Mouse (Mus musculus) myocyte (in vitro differentiated cells): ENCODE measurements at regions not wholly inside any gene's neighbourhood (a gene's known extent, or its start where the extent isn't known, plus 50 kb on each side); places are given as distances from the start of the nearest gene placed in this dataset.

Experiments used
- H3K27me3 ChIP-seq: one replicate; pipeline ENCODE4 v1.6.1; 2011; ENCODE audit not compliant: control insufficient read depth, insufficient read depth, insufficient read length
- H3K36me3 ChIP-seq: one replicate; pipeline ENCODE4 v1.6.1; 2011; ENCODE audit not compliant: control insufficient read depth, insufficient read depth
- H3K4me2 ChIP-seq: one replicate; pipeline ENCODE4 v1.6.1; 2011; ENCODE audit warnings: low read depth, control low read depth
- H3K4me3 ChIP-seq: one replicate; pipeline ENCODE4 v1.5.1; 2011; ENCODE audit warnings: mild to moderate bottlenecking, control low read depth, moderate library complexity
- H3K79me2 ChIP-seq: one replicate; pipeline ENCODE4 v1.6.1; 2011; ENCODE audit not compliant: control insufficient read depth, insufficient read depth
- H3ac ChIP-seq: one replicate; pipeline ENCODE4 v1.6.1; 2011; ENCODE audit not compliant: control insufficient read depth, insufficient read length
- CEBPB ChIP-seq: IDR thresholded peaks from 2 replicates; pipeline ENCODE4 v1.6.1; 2011; ENCODE audit warnings: mild to moderate bottlenecking, moderate library complexity; ENCODE audit not compliant: poor library complexity, insufficient read depth, severe bottlenecking
- E2F4 ChIP-seq: IDR thresholded peaks from one replicate; pipeline ENCODE4 v1.6.1; 2011; ENCODE audit warnings: mild to moderate bottlenecking, control low read depth, moderate library complexity; ENCODE audit not compliant: insufficient read depth
- MAX ChIP-seq: IDR thresholded peaks from one replicate; pipeline ENCODE4 v1.6.1; 2011; ENCODE audit warnings: low read depth, mild to moderate bottlenecking, control low read depth
- MYOD1 ChIP-seq, 3 experiments: IDR thresholded peaks; one replicate each; pipeline ENCODE4 v1.6.1; 2011; ENCODE audit warnings: control low read depth in 2 of 3, low read depth in 2 of 3, mild to moderate bottlenecking in 2 of 3, moderate library complexity in 1 of 3; ENCODE audit not compliant: insufficient read length in 2 of 3, control insufficient read depth in 1 of 3
- MYOG ChIP-seq, 3 experiments: IDR thresholded peaks; one replicate each; pipeline ENCODE4 v1.6.1; 2011; ENCODE audit warnings: control low read depth in 2 of 3, low read depth in 2 of 3, mild to moderate bottlenecking in 2 of 3; ENCODE audit not compliant: insufficient read length in 2 of 3, control insufficient read depth in 1 of 3, insufficient read depth in 1 of 3
- POLR2A ChIP-seq: IDR thresholded peaks from one replicate; pipeline ENCODE4 v1.6.1; 2011; ENCODE audit warnings: low read depth, mild to moderate bottlenecking, control low read depth, moderate library complexity; ENCODE audit not compliant: insufficient read length
- POLR2AphosphoS2 ChIP-seq: IDR thresholded peaks from one replicate; pipeline ENCODE4 v1.6.1; 2011; ENCODE audit warnings: low read depth, control low read depth; ENCODE audit not compliant: insufficient read length
- REST ChIP-seq: IDR thresholded peaks from one replicate; pipeline ENCODE4 v1.6.1; 2011; ENCODE audit warnings: mild to moderate bottlenecking, control low read depth, moderate library complexity; ENCODE audit not compliant: insufficient read depth, insufficient read length
- SRF ChIP-seq: IDR thresholded peaks from one replicate; pipeline ENCODE4 v1.6.1; 2011; ENCODE audit warnings: low read depth; ENCODE audit not compliant: control insufficient read depth, insufficient read length
- TCF12 ChIP-seq: IDR thresholded peaks from one replicate; pipeline ENCODE4 v1.6.1; 2011; ENCODE audit warnings: mild to moderate bottlenecking, control low read depth; ENCODE audit not compliant: poor library complexity, insufficient read depth, severe bottlenecking
- TCF3 ChIP-seq: IDR thresholded peaks from one replicate; pipeline ENCODE4 v1.6.1; 2011; ENCODE audit warnings: low read depth, control low read depth; ENCODE audit not compliant: insufficient read length
- USF1 ChIP-seq: IDR thresholded peaks from one replicate; pipeline ENCODE4 v1.6.1; 2011; ENCODE audit warnings: low read depth, mild to moderate bottlenecking, control low read depth, moderate library complexity

DNA sequence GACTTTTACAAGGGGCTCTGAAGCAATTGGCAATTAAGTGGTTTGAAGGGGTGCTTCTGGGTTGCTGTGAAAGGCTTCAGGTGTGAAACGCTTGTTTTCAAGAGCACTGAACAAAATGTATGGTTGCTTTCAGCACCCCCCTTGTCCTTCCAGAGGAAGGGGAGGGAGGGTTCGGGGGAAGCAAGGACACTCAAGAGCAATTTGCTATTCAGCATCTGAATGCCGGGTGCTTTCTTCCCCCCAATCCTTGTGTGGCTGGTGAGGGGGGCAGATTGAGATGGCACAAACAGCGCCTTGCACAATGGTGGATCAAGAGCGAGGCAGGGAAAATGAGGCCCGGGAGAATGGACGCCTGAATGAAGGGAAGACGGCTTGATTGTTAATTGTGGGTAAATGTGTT is 539.3 kb downstream of the Nr2f2 start:
- no peak for TF ChIP-seq REST
- TF ChIP-seq MAX: no peak
- TF ChIP-seq POLR2A: no peak
- TF ChIP-seq MYOD1 (IDR thresholded peaks at IDR 0.05; ENCODE audit: control insufficient read depth in 1 of 3, insufficient read length in 2 of 3, low read depth in 2 of 3): no peak
- TF ChIP-seq CEBPB: no peak
- no peak for TF ChIP-seq POLR2AphosphoS2
- no peak for TF ChIP-seq TCF3
- no peak for TF ChIP-seq E2F4
- no peak for TF ChIP-seq MYOG (IDR thresholded peaks at IDR 0.05; ENCODE audit: control insufficient read depth in 1 of 3, insufficient read depth in 1 of 3, insufficient read length in 2 of 3, low read depth in 2 of 3)
- no peak overlapping the region for H3K4me2 ChIP-seq
- H3K27me3 ChIP-seq: no peaks in the 10 kb centered on the region
- H3K4me3 ChIP-seq: no peak overlapping the region
- H3K79me2 ChIP-seq: no peaks in the 10 kb centered on the region
- no peak overlapping the region for H3ac ChIP-seq
- no peaks in the 10 kb centered on the region for H3K36me3 ChIP-seq

DNA sequence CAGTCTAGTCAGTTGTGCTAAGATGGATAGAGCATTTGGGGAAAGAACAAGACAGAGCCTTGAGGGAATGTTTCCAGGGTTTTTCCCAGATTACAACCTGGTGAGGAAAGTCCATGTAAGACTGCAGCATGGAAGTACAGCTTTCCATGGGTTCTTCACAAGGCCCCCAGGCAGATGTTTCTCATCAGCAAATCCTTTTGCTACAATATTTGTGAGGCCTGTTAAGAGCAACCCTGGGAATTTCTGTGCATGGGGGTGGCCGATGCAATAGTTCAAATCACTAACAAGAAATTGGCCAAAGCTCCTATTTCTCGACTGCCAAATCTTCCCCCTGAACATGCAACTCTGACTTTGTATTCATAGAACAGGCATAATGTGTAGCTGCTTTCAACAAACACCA is 546.0 kb downstream of the Nr2f2 start:
- no peak overlapping the region for H3K4me3 ChIP-seq
- H3ac ChIP-seq: no peak overlapping the region
- no peaks in the 10 kb centered on the region for H3K27me3 ChIP-seq
- TF ChIP-seq MYOD1 (IDR thresholded peaks at IDR 0.05; ENCODE audit: control insufficient read depth in 1 of 3, insufficient read length in 2 of 3, low read depth in 2 of 3) (no peak), SRF (no peak), MYOG (IDR thresholded peaks at IDR 0.05; ENCODE audit: control insufficient read depth in 1 of 3, insufficient read depth in 1 of 3, insufficient read length in 2 of 3, low read depth in 2 of 3) (no peak)
- no peaks in the 10 kb centered on the region for H3K36me3 ChIP-seq
- H3K79me2 ChIP-seq: no peaks in the 10 kb centered on the region
- no peak overlapping the region for H3K4me2 ChIP-seq

DNA sequence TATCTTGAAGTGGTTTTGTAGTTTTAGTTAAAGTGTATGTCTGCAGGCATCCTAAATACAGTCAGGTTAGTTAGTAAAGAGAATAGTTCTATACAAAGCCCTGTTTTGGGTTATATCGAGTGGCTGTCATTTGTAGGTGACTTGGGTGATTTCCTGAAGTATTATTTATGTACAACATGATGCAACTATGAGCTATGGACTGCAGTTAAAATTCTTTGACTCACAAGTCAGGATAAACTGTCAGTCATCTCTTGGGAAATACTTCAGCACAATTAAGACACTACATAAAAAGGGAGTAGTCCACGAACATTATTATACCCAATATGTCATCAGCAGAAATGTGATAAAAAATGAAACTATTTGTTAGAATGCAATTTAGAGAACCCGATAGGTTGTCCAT is 554.2 kb downstream of the Nr2f2 start:
- Histone ChIP-seq H3ac (no peak overlapping the region), H3K36me3 (no peaks in the 10 kb centered on the region), H3K4me3 (no peak overlapping the region)

GRCm38 (mm10) chr7:69810873-69811272 is 555.7 kb downstream of the Nr2f2 start:
- H3K36me3 ChIP-seq: no peaks in the 10 kb centered on the region
- no peaks in the 10 kb centered on the region for H3K27me3 ChIP-seq
- H3K4me2 ChIP-seq: no peak overlapping the region
- no peak for TF ChIP-seq POLR2A
- TF ChIP-seq SRF: no peak
- TF ChIP-seq TCF3: no peak
- no peak for TF ChIP-seq POLR2AphosphoS2
- TF ChIP-seq MYOG (IDR thresholded peaks at IDR 0.05; ENCODE audit: control insufficient read depth in 1 of 3, insufficient read depth in 1 of 3, insufficient read length in 2 of 3, low read depth in 2 of 3): no peak
- no peak for TF ChIP-seq E2F4
- no peak for TF ChIP-seq REST
- H3K4me3 ChIP-seq: no peak overlapping the region
- no peaks in the 10 kb centered on the region for H3K79me2 ChIP-seq
- no peak overlapping the region for H3ac ChIP-seq

More for the DNA sequence above, 554.2 kb downstream of the Nr2f2 start:
- H3K4me2 ChIP-seq: no peak overlapping the region
- H3K79me2 ChIP-seq: no peaks in the 10 kb centered on the region
- no peaks in the 10 kb centered on the region for H3K27me3 ChIP-seq
- no peak for TF ChIP-seq MYOD1 (IDR thresholded peaks at IDR 0.05; ENCODE audit: control insufficient read depth in 1 of 3, insufficient read length in 2 of 3, low read depth in 2 of 3)
- TF ChIP-seq CEBPB: peak; percentile 45; the same call in 1 of the 2 replicates

DNA sequence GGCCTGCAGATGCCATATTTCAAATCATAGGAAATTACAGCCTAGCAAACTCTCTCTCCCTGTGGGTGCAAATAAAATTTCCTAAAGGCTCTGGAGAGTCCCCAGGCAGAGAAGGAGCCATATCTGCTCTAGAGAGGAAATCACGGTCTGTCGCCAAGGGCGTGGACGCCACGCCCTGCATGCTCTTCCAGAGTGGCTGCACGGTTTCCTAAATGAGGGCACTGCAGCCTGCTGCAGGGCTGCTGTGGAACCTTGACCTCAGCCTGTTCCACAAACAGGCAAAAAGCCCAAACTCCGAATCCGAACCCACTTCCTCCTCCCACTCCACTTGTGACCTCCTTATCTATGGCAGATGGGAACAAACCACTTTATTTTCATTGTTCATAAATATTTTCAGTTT is 559.3 kb downstream of the Nr2f2 start:
- Histone ChIP-seq H3K27me3 (no peaks in the 10 kb centered on the region), H3K36me3 (no peaks in the 10 kb centered on the region), H3K4me3 (no peak overlapping the region), H3K79me2 (no peaks in the 10 kb centered on the region), H3ac (no peak overlapping the region), H3K4me2 (peak overlapping the region; percentile 67)
- peak in 1 of 3 experiments; percentile 7 for TF ChIP-seq MYOG (IDR thresholded peaks at IDR 0.05; ENCODE audit: control insufficient read depth in 1 of 3, insufficient read depth in 1 of 3, insufficient read length in 2 of 3, low read depth in 2 of 3)
- TF ChIP-seq POLR2AphosphoS2: no peak

GRCm38 (mm10) chr7:69770980-69771348 is 595.6 kb downstream of the Nr2f2 start:
- Histone ChIP-seq H3K79me2 (no peaks in the 10 kb centered on the region), H3K4me2 (no peak overlapping the region), H3K36me3 (no peaks in the 10 kb centered on the region), H3K27me3 (no peaks in the 10 kb centered on the region), H3K4me3 (no peak overlapping the region), H3ac (no peak overlapping the region)
- TF ChIP-seq TCF3: no peak
- no peak for TF ChIP-seq CEBPB
- TF ChIP-seq USF1: no peak
- TF ChIP-seq POLR2AphosphoS2: no peak
- no peak for TF ChIP-seq MYOG (IDR thresholded peaks at IDR 0.05; ENCODE audit: control insufficient read depth in 1 of 3, insufficient read depth in 1 of 3, insufficient read length in 2 of 3, low read depth in 2 of 3)
- TF ChIP-seq MAX: no peak
- no peak for TF ChIP-seq SRF
- TF ChIP-seq POLR2A: no peak
- no peak for TF ChIP-seq REST
- no peak for TF ChIP-seq TCF12
